Mouse (Mus musculus) ovary, postnatal 36 days (tissue): Measurements from ENCODE around the gene C7.
"Not testable (repeated sequence)": the region's sequence is repeated elsewhere in the genome, so short reads cannot be mapped to it uniquely, and the experiment has no call there.

Experiments
- DNase-seq: peaks from one replicate; pipeline ENCODE4 v3.0.0; 2022; ENCODE audit warnings: low spot score, mixed read lengths

Gene C7

DNA sequence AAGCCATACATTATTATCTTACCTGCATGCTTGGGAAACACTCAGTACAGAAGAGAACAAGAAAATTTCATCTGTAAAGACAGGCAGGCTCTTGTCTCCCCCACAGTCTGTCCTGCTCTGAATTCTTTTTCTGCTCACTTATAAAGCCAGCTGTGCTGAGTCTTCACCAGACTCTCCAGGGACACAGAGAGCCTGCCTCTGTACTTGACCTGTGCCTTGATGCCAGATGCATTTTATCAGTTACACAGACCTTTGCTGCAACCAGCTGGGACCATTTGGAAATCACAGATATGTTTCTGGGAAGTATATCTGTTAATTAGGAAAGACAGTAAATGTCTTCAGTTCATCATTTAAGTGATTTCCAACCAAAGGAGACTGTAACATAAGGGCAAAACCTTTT is at the start of gene C7:
Gene C7 (minus strand): TSS at position 106 of the 400 bp plus-strand sequence.
- no peak for DNase-seq

DNA sequence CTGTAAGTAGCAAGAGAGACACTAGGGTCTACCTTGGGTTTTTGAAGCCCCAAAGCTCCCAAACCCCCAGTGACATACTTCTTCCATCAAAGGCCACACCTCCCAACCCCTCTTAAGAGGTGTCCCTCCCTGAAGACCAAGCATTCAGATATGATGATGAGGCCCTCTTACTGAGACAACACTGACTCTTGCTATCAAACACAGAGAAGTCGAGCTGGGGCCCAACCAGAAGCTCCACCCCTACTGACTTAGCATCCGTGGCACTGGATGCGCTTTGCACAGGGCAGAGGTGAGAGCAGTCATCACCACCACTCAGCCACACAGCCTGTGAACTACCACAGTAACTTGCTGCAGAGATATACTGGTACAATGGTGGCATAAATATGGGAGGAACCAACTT is 49.1 kb upstream of the C7 start:
- DNase-seq: no peak

DNA sequence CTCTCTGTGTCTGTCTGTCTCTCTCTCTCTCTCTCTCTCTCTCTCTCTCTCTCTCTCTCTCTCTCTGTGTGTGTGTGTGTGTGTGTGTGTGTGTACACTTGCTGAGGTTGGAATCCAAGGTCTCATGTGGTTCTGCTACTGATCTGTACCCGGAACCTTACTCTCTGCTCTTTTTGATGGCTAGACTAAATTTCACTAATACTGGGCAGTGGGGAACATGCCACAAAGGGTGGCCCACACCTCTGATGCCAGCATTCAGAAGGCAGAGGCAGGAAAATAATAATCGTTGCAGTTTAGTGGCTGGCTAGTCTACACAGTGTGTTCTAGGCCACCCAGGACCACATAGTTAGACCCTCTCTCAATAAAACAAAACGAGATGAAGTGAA is 45.1 kb upstream of the C7 start:
- DNase-seq: no peak

DNA sequence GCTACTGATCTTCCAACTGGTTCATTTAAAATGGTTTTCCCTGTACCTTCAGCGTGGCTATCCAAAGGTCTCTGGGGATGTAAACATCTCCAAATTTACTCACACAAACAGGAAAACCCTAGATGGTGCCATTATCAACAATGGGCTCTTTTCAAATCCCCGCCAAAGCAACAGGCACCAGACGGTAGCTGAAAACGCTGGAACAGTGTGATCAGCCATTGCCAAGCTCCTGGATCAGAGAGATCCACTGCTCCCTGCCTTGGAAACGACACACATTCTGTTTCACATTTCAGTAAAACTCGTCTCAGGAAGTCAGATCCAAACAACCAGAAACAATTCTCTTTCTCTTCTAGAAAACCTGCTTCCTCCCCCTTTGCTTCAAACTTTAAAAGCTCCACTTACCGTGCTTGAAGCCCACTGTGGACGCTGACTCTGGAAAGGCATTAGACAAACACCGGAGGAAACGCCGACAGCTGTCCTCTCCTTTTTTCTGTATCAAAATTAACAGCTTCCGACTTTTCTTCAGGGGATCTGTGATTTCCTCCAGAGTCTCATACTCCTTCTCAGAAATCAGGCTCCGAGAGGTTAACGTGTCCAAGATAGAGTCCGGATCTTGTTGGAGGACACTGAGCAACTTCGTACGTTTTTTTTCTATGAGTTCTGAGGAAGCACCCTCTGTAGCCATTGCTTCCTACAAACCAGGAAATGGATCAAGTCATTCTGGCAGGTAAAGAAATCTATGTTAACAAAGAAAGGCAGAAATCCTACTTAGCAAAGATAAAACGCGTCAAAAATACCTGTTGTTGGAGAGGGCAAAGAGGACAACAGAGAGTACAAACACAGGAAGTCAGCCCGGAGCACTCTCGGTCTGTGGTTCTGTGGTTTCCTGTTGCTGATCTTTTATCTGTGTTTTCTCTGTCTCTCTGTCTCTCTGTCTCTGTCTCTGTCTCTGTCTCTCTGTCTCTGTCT is 44.4 kb upstream of the C7 start, which contains the start of gene Card6:
Gene Card6 (minus strand): TSS at position 854 of the 969 bp plus-strand sequence.
- no peak for DNase-seq

DNA sequence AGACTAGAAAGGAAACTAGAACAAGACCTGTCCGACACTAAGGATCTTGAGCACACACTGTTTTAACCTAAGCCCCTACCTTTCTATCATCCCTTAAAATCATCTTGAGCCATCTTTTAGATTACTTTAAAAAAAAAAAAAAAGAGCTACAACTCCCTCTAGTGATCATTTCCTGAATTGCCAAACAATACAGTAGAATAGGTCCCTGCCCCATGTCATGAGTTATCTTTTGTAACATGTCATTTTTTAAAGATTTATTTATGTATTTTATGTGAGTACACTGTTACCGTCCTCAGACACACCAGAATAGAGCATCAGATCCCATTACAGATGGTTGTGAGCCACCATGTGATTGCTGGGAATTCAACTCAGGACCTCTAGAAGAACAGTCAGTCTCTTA is 42.8 kb upstream of the C7 start:
- DNase-seq: no peak

DNA sequence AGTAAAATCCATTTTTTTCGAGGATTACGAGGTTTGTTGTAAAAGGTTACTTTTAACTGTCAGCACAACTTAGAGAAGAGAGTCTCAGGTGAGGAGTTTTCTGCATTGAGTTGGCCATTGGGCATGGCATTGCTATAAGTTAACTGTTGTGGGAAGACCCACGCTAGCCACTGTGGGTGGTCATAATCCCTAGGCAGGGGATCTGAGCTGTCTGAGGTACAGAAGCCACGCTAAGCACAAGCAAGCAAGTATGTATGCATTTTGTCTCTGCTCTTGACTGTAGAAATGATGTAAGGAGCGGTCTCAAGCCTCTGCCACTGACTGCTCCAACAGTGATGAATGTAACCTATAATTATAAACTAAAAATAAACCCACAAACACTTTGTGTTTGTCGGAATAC is 42.4 kb upstream of the C7 start:
- DNase-seq: no peak

DNA sequence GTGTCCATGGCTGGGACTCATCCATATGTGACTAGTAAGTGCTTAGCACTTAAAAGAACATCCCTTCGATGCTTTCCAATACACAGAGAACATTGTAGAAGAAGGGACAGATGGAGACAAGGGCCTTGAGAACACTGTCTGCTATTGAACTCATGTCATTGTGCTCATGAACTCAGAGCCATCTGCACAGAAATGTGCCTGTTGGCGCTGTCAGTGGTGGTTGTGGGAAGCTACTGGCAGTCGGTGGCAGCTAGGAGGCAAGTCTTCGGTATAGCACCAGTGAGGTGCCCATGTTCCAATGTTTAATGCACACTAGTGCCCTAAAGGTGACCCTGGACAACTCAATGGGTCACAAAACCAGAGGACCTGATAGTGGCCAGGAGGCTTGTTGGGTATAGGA is 38.8 kb upstream of the C7 start:
- no peak for DNase-seq

DNA sequence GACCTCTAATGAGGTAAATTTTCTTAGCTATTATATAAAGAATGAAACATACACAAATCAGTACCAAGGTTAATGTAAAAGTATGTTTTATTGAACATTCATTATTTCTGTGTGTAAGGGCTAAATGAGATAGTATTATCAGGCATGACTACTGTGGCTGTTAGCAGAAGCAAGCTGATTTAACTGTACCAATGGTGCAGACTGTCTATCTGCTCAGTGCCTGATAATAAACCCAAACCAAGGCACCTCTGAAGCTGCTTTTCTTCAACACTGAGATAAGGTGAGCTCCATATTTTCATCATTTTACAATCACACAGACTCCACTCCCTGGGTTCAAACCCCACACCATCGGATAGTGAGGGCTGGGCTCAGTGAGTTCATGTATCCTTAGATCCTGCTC is 33.8 kb upstream of the C7 start:
- no peak for DNase-seq

DNA sequence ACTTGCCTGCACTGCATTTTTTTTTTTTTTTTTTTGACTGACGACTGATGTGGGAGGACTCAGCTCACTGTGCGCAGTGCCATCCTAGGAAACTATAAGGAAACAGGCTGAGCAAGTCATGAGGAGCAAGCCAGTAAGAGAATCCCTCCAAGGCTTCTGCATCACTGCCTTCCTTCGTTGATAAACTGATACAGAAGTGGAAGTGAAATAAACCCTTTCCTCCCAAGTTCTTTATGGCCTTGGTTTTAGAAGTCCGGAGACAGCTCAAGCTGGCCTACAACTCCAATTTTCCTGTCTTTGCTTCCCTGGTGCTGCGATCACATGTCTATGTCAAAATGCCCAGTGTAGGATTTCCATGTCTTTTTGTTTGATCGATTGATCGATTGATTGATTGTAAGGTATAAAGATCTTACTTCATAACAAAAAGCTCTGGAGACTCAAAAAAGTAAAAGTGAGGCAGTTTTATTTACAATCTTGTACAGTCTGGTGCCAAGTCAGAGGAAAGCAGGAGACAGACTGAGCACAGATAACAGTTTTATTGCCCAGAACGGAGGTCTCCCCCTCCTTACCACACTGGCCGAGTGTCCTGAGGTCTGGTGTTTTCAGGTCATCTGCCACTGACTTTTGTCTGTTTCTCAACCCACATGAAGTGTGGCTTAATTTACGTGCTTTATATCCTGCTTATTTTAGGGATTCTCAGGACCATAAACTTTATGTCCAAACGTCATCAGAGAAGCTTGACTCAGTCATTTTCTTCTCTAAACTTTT is 32.2 kb upstream of the C7 start:
- DNase-seq: no peak

DNA sequence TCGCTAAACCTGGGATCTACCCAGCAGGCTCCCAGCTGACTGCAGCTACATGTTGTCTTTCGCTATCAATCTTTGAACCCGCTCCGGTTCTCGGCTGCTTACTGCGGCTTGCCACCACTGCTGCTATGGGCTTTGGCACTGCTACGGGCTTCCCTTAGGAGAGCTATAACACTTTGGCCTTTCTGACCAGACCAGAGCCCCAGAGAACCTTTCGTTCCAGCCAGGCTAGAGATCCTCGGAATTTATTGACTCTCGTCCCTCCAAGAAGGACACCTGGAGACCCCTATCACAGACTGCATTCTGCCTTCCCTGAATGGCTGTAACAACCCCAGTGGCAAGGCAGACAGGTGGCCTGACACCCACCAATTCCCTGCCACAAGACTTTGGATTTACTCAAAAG is 26.6 kb upstream of the C7 start:
- DNase-seq: no peak

DNA sequence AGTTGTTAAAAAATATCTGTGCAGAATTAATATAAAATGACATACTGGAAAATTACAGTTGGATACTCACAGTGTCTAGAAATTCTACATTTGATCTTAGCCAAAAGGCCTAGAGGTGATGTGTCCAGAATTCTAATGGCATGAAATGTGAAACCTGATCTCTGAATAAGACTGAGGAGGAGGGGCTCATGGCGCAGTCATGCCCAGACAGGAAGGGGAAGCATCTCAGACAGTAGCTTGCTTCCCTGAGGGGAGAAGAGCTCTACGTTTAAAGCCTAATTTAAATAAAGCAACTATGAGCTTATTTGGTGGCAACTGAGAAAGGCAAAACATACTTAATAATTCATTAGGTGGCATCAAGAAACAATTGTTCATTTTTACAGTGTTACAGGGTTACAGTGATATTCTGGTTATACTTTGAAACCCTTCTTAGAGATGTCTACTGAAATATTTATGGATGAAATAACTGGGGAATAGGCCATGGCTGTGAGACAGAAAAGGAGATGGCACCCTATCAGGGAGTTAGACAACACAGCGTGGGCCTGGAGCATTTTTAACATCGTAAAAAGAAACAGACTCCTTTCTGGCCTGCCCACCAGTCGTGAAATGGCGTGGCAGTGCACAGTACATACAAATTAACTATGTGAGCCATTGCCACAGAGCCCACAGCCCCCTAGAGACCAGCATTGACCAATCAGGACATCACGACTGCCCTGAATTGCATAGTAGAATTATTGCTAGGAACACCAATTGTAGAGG is 25.5 kb upstream of the C7 start:
- no peak for DNase-seq

DNA sequence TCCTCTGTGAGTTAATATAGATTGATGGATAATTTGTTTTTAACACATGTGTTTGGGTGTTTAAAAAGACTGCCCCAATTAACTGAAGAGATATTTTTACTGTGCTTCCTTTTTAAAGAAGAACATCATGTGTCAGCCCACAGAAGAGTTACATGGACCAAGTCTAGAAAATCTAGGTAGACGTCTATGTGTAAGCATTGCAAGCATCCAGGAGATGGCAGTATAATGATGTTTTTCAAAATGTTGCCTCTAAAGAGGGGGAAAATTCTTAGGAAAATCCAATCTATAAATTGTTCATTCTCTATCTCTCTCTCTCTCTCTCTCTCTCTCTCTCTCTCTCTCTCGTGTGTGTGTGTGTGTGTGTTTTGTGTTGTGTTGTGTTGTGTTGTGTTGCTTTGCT is 22.6 kb upstream of the C7 start:
- DNase-seq: no peak

DNA sequence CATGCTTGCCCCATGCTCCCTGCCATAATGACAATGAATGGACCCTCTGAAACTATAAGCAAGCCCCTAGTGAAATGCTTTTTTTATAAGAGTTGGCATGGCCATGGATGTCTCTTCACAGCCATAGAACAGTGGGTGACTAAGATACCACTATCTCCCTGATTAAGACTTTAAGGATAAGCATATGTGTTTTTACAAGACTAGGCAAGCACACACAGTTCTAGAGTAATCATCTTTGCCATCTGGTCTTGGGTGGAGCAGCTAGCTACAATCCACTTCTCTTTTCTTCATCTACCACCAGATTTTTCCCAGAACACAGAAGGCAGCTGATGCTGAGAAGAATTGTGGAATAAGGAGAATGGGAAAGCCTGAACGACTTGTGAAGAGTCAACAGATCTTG is 17.7 kb upstream of the C7 start:
- no peak for DNase-seq

DNA sequence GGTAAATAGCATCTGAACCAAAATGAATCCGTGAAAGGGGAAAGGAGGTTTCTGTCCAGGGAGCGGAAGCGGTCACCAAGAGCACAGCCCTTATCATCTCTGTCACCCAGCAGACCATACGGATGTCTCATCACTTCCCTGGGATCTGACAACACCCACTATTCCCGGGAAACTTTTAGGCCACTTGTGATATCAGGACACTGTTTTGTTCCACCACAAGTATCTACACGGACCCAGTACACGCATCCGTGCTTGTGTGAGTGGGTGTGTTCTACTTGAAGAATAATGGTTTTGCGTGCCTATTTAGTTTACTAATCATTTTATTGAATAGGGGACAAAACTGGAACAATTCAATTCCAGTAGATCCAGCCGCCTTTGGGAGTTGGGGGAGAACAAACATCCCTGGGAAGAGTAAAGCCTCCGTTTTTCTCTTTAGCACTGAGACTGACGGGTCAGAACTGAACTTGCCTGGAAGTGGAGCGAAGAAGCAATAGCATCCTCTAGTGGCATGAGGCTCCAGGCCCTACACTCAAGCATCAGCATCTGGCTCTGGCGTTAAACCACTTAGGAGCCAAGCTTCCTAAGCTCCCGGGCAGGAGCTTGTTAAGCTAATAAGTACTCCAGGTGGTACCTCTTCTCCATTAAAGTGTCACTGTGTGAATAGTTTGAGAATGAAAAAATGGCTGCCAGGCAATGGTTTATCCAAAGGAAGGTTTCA is 5.4 kb upstream of the C7 start:
- DNase-seq: peak; percentile 17

DNA sequence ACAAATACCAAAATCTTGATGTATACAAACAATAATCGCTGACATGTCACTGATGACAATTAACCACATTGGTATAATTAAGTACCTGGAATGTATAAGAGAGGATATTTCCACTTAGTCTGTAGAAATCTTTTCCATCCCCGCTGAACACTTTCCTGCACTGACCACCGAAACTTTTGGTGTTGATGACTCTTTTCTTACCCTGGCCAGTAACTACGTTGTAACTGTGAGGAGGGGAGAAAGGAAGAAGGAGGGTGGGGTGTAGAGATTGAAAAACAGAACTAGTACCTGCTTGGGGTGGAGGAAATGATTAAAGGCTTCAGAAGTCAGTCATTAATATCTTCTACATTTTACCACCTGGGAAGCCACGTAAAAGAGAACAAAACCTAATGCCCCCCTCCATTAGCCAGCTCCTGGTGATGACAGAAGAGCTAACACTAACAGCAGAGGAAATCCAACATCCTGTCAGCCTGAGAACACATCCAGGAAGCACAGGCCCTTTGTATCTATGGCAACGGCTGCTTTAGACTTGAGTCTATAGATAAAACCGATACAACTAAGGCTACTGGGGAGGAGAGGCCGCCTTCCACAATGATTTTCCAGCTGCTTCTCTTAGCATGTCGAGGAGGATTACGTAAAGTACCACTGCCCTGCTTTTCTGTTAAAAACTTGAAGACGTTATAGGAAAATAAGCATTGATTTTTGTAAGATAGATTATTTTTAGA is 17.8 kb downstream of the C7 start:
- no peak for DNase-seq

DNA sequence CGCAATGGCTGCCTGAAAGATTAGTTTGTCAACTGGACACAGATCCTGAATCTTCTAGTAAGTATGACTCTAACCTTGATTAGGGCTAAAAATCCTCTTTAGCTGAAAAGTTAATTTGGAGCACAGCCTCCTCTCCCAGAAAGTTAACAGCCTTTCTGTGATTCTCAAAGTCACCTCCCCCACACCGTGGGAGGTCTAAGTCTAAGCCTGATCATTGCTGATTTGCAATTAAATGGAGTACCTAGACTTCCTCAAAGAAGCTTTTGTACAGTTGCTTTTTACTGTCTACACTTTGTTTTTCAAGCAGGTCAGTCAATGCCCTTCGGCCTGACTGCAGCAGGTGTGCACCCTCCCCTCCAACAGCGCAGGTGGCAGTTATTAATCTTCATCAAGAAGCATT is 34.3 kb downstream of the C7 start:
- no peak for DNase-seq

DNA sequence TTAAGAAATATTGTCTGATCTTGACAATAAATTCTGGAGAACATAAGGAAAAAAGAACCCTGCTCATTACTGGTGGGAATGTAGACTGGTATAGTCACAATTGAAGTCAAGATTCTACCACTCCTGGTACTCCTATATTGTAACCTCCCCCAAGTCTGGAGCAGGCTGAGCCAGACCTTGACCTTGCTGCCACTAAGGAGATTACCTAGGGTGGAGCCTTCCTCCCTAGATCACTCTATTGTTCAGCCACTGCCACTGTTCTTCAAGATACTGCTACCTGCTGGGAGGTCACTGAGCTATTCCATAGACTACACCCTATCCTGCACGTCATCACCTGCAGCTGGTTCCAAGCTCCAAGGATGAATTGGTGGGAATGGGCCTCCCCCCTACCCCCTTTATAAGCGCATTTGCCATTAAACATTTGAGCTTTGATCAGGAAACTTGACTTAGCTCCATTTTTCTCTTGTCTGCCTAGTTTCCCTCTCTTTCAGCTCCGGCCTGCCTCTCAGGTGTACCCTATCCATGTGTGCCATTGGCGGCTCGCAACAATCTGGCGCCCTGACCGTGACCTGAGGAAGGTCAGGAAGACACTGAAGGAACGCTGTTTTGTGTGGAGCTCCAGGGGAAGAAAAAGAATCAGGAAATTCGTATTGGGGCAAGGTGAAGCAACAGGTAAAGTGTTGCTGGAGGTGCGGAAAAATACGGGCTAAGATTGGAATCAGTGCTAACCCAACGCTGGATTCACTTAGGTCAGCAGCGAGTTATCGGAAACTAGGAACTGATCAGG is 39.9 kb downstream of the C7 start:
- DNase-seq: not testable (repeated sequence)

DNA sequence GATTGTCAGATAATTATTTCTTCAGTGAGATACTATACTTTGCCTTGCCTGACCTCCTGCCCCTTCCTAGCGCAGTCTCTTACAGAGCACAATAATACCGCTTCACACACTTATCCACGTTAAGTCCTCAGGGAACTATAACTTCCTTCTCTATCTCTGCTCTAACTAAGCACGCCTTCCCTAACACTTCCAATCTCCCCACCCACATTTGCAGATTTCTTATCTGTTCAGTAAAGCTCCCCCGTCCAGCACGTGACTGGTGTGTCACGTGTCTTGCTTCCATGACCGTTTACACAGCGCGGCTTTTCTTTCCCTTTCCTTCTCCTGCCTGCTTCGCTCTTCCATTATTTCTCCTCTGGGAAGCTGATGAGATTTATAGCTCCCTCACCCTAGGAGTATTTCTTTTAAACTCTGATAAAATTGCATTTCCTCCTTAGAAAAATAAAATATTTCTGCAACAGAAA is 53.9 kb downstream of the C7 start:
- DNase-seq: no peak

DNA sequence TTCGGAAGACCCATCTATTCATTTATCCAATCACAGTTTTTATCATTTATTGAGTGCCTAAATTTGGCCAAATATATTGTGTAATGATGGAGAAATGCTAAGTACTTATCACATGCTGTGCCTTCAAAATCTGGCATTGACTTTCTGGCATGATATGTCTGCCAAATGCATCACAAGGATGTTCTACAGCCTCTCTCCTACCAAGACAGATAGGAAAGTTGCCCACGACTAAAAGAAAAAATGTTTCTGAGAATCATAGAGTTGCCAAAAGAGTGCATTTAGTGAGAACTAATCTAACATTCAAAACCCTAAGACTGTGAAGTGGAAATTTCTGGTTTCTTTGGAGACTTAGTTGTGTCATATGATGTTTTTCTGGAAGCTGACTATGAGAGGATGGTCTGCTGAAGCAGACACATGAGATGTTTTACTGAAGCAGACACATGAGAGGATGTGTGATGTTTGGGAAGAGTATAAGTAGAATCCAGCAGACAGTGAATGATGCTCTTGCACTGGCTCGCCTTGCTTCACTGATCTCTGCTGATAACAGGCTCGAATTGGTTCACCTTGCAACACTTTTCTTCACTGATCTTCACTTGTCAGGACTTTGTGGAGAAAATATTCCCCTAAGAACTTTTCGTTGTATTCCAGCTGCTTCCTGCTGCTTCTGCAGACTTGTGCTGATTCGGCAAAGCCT is 59.9 kb downstream of the C7 start:
- DNase-seq: no peak

DNA sequence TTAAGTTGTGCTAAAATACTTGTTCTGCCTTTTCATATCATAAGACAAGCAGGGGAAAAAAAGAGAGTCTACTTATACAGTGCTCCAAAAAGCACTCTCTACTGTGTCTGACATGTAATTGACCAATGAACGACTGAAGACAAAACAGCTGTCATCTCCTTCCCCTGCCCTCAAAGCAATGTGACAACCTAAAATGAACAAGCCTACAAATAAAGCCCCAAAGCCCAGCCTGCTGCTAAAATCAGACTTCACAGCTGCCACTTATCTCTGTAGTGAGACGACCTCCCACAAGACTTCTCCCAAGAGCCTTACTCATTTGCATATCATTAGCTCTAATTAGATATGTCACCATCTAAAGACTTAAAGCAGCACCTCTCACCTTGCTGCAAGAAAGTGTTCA is 60.6 kb downstream of the C7 start:
- no peak for DNase-seq
